Mouse (Mus musculus) kidney, adult 2 months (tissue): ENCODE results near the gene Cnot4. TPM values are rescaled to one million over a fixed set of nuclear protein-coding genes. Genes with fewer than 3 reads are reported as not detected.

Experiments
- DNase-seq: peaks from one replicate; pipeline ENCODE4 v3.0.0; 2021
- H3K27ac ChIP-seq: fragments of 200-500 bp; 2 replicates; pipeline ENCODE4 v1.5.1; 2012; ENCODE audit warnings: low read depth, low read length, control low read depth, inconsistent platforms; ENCODE audit not compliant: insufficient read depth
- H3K27me3 ChIP-seq: fragments of 200-500 bp; replicated peaks from 2 replicates; pipeline ENCODE4 v1.6.1; 2012; ENCODE audit warnings: mild to moderate bottlenecking, moderate library complexity, low read length, inconsistent platforms; ENCODE audit not compliant: control insufficient read depth, insufficient read depth
- H3K36me3 ChIP-seq: fragments of 200-500 bp; 2 replicates; pipeline ENCODE4 v1.6.1; 2012; ENCODE audit warnings: mild to moderate bottlenecking, moderate library complexity, low read length, inconsistent platforms; ENCODE audit not compliant: control insufficient read depth, insufficient read depth
- H3K4me1 ChIP-seq: fragments of 200-500 bp; 2 replicates; pipeline ENCODE4 v1.6.1; 2011; ENCODE audit warnings: low read length; ENCODE audit not compliant: control insufficient read depth, insufficient read depth
- H3K4me3 ChIP-seq: fragments of 200-500 bp; 2 replicates; pipeline ENCODE4 v1.5.1; 2011; ENCODE audit warnings: mild to moderate bottlenecking, low read depth, low read length, control low read depth; ENCODE audit not compliant: insufficient read depth
- CTCF ChIP-seq: fragments of 200-500 bp; conservative IDR thresholded peaks from 2 replicates; pipeline ENCODE4 v1.5.1; 2011; ENCODE audit warnings: low read depth, mild to moderate bottlenecking, control low read depth, low read length, moderate library complexity, mixed read lengths; ENCODE audit not compliant: insufficient read depth, insufficient read length
- POLR2A ChIP-seq: fragments of 200-500 bp; IDR thresholded peaks from one replicate; pipeline ENCODE4 v1.6.1; 2011; ENCODE audit warnings: low read depth, low read length, control low read depth
- WGBS: fragments of 180-500 bp; shearing (Covaris S2); methylation state at CpG from one replicate; pipeline ENCODE4 v1.1.7; 2018; 5-methylcytosine and 5-hydroxymethylcytosine counted together
- polyA plus RNA-seq: library from polyadenylated mRNA; depleted of rRNA; stranded (reverse); fragments of >200 nt; gene quantifications from 2 replicates; pipeline ENCODE4 v1.2.3, GENCODE M21; 2012

The Cnot4 gene
- polyA plus RNA-seq, 1 experiment: 13.5 TPM

GRCm38 (mm10) chr6:35043127-35043526 is 90.4 kb downstream of the Cnot4 start:
- TF ChIP-seq POLR2A (no peak), CTCF (no peak)
- WGBS: 94% methylated on average over 1 of the region's 1 CpGs
- DNase-seq: no peak
- Histone ChIP-seq H3K4me3 (no peak overlapping the region), H3K4me1 (peaks cover 3% of the 10 kb centered on the region; the same call in 1 of the 2 replicates), H3K27me3 (no peaks in the 10 kb centered on the region), H3K36me3 (no peaks in the 10 kb centered on the region), H3K27ac (no peak overlapping the region)

- WGBS: 91% methylated on average over 11 of the region's 11 CpGs
- DNase-seq: no peak
- no peaks in the 10 kb centered on the region for H3K4me1 ChIP-seq
- no peaks in the 10 kb centered on the region for H3K36me3 ChIP-seq
- no peak overlapping the region for H3K4me3 ChIP-seq
- H3K27me3 ChIP-seq: no peaks in the 10 kb centered on the region
- no peak overlapping the region for H3K27ac ChIP-seq
- no peak for TF ChIP-seq POLR2A
- TF ChIP-seq CTCF: no peak
Measured at GRCm38 (mm10) chr6:35033341-35033740, 100.2 kb downstream of the Cnot4 start.

DNA sequence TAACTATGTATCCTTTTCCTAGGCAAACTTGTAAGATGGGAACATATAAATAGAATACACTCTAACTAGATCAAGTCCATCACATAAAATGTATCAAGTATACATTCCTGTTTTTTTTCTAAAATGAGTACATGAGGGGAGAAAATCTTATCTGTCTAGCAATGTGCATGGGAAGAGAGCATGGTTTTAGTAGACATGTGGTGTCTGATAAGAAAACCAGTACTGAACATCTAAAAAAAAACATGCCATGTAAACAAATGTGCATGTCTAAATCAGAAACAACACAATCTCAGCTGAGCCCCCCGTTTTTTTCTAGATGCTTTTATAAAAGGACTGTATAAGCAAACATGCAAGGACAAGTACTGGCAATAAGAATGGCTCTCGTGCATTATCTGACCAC is 100.8 kb downstream of the Cnot4 start:
- no peaks in the 10 kb centered on the region for H3K27me3 ChIP-seq
- no peak for DNase-seq
- H3K27ac ChIP-seq: no peak overlapping the region
- 84% methylated on average over 2 of the region's 2 CpGs for whole genome bisulfite sequencing
- no peaks in the 10 kb centered on the region for H3K4me1 ChIP-seq
- no peaks in the 10 kb centered on the region for H3K36me3 ChIP-seq
- H3K4me3 ChIP-seq: no peak overlapping the region
- TF ChIP-seq CTCF (no peak), POLR2A (no peak)

DNA sequence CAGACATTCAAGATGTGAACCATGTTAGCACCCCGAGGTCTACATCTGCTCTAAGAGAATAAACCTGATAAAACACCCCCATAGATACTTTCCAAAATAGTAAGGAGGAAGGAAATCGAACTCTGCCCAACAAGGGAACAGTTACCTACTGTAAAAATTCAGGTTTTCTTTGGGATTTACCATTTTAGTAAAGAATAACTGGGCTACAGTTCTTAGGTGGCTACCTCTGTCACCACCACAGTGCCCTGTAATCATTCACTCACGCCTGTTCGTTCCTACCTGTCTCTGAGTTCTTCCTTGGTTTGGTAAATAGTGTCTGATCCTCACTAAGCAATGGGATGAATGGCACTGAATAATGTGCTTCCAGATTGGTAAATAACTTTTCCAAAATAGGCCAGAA is 102.7 kb downstream of the Cnot4 start:
- H3K4me1 ChIP-seq: no peaks in the 10 kb centered on the region
- H3K27ac ChIP-seq: no peak overlapping the region
- H3K4me3 ChIP-seq: no peak overlapping the region
- H3K27me3 ChIP-seq: no peaks in the 10 kb centered on the region
- H3K36me3 ChIP-seq: no peaks in the 10 kb centered on the region
- no peak for TF ChIP-seq CTCF
- no peak for TF ChIP-seq POLR2A
- WGBS: 93% methylated on average over 4 of the region's 4 CpGs
- DNase-seq: no peak

GRCm38 (mm10) chr6:35030226-35030625 is 103.3 kb downstream of the Cnot4 start:
- no peaks in the 10 kb centered on the region for H3K4me1 ChIP-seq
- TF ChIP-seq CTCF (no peak), POLR2A (no peak)
- H3K27me3 ChIP-seq: no peaks in the 10 kb centered on the region
- 92% methylated on average over 6 of the region's 6 CpGs for WGBS
- H3K4me3 ChIP-seq: no peak overlapping the region
- no peak overlapping the region for H3K27ac ChIP-seq
- H3K36me3 ChIP-seq: no peaks in the 10 kb centered on the region
- no peak for DNase-seq

GRCm38 (mm10) chr6:35028023-35028422 is 105.5 kb downstream of the Cnot4 start:
- Histone ChIP-seq H3K4me3 (no peak overlapping the region), H3K4me1 (no peaks in the 10 kb centered on the region), H3K27me3 (no peaks in the 10 kb centered on the region), H3K27ac (no peak overlapping the region), H3K36me3 (no peaks in the 10 kb centered on the region)
- TF ChIP-seq POLR2A: no peak
- no peak for TF ChIP-seq CTCF
- 91% methylated on average over 2 of the region's 2 CpGs for WGBS
- no peak for DNase-seq

- H3K27me3 ChIP-seq: no peaks in the 10 kb centered on the region
- DNase-seq: no peak
- TF ChIP-seq CTCF (no peak), POLR2A (no peak)
- H3K4me3 ChIP-seq: no peak overlapping the region
- H3K27ac ChIP-seq: no peak overlapping the region
- no peaks in the 10 kb centered on the region for H3K4me1 ChIP-seq
- 81% methylated on average over 6 of the region's 6 CpGs for WGBS
- no peaks in the 10 kb centered on the region for H3K36me3 ChIP-seq
Measured at GRCm38 (mm10) chr6:35027257-35027656, 106.3 kb downstream of the Cnot4 start.

DNA sequence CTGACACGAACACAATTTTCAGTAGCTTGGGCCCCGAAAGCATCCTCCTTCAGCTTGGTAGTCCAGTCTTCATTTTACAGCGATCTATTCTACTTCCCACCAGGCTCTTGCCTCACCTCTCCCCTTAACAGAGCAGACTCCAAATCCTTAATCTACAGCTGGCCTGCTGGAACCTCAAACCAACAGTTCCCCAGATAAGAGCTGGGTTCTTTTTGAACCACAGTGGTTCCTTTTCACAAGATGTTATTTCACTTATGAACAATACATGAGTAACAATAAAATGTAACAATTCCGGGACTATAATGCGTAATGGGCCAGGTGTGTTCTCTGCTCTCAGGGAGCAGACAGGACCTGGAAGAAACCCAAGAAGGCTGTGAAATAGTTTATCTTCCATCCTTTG is 116.9 kb downstream of the Cnot4 start:
- no peak for TF ChIP-seq POLR2A
- no peak for TF ChIP-seq CTCF
- Histone ChIP-seq H3K27ac (no peak overlapping the region), H3K4me3 (no peak overlapping the region), H3K27me3 (no peaks in the 10 kb centered on the region), H3K4me1 (no peaks in the 10 kb centered on the region), H3K36me3 (no peaks in the 10 kb centered on the region)
- DNase-seq: no peak
- WGBS: 89% methylated on average over 5 of the region's 5 CpGs
